Mouse (Mus musculus): ENCODE measurements at regions not wholly inside any gene's neighbourhood (a gene's known extent, or its start where the extent isn't known, plus 50 kb on each side); places are given as distances from the start of the nearest gene placed in this dataset.

- DNase-seq (ENCODE audit: extremely low read depth) = no peak
- H3K4me2 ChIP-seq (ENCODE audit: insufficient read depth, low read depth, poor library complexity, severe bottlenecking) = no peak overlapping the region
- TF ChIP-seq SIN3A (IDR thresholded peaks at IDR 0.05; ENCODE audit: low read length) (no peak), MYC (IDR thresholded peaks at IDR 0.05; ENCODE audit: low read depth, low read length) (no peak), ZNF384 (IDR thresholded peaks at IDR 0.05; ENCODE audit: low read depth, low read length) (no peak), BHLHE40 (IDR thresholded peaks at IDR 0.05; ENCODE audit: low read depth, low read length) (peak; percentile 61)
- H3K27me3 ChIP-seq (replicated peaks) = no peaks in the 10 kb centered on the region
- peaks cover 23 to 46% of the 10 kb centered on the region in 2 experiments for H3K4me1 ChIP-seq (ENCODE audit: control insufficient read depth in 1 of 2, insufficient read depth in 2 of 2)
- H3K79me2 ChIP-seq (replicated peaks; ENCODE audit: control insufficient read depth, extremely low read depth, insufficient read depth, poor library complexity, severe bottlenecking) = no peaks in the 10 kb centered on the region
- in situ Hi-C loops (cut with MboI; ENCODE audit: low pct_ligation_motif_present, low pct_unique_long_range_greater_than_20kb, low sequenced_read_pairs) (no loop called here), dilution Hi-C loops (cut with MboI; ENCODE audit: extremely low pct_ligation_motif_present, extremely low pct_unique_long_range_greater_than_20kb, low sequenced_read_pairs) (no loop called here)
- no peaks in the 10 kb centered on the region for H3K36me3 ChIP-seq (replicated peaks in 1 of 2; ENCODE audit: control insufficient read depth in 1 of 2, insufficient read depth in 1 of 2, low read length in 1 of 2)
- no peak overlapping the region for H3K9ac ChIP-seq (ENCODE audit: insufficient read depth, low read depth)
- H3K9me3 ChIP-seq (replicated peaks; ENCODE audit: low read length) = no peaks in the 10 kb centered on the region
- H3K27ac ChIP-seq (ENCODE audit: insufficient read depth, low read depth) = no peak overlapping the region
- H3K4me3 ChIP-seq (replicated peaks in 1 of 3; ENCODE audit: low read depth in 2 of 3, low read length in 2 of 3, poor library complexity in 1 of 3) = no peak overlapping the region
Observed at GRCm38 (mm10) chr11:31746939-31747338, 75.3 kb upstream of the Bod1 start.

GRCm38 (mm10) chr11:31748275-31748815 lies 76.7 kb upstream of the Bod1 start:
- Histone ChIP-seq H3K79me2 (replicated peaks; ENCODE audit: control insufficient read depth, extremely low read depth, insufficient read depth, poor library complexity, severe bottlenecking) (no peaks in the 10 kb centered on the region), H3K4me2 (ENCODE audit: insufficient read depth, low read depth, poor library complexity, severe bottlenecking) (no peak overlapping the region), H3K4me1 (ENCODE audit: control insufficient read depth in 1 of 2, insufficient read depth in 2 of 2) (peaks cover 32 to 48% of the 10 kb centered on the region in 2 experiments), H3K4me3 (replicated peaks in 1 of 3; ENCODE audit: low read depth in 2 of 3, low read length in 2 of 3, poor library complexity in 1 of 3) (no peak overlapping the region), H3K27ac (ENCODE audit: insufficient read depth, low read depth) (no peak overlapping the region), H3K36me3 (replicated peaks in 1 of 2; ENCODE audit: control insufficient read depth in 1 of 2, insufficient read depth in 1 of 2, low read length in 1 of 2) (no peaks in the 10 kb centered on the region), H3K9ac (ENCODE audit: insufficient read depth, low read depth) (no peak overlapping the region), H3K27me3 (replicated peaks) (no peaks in the 10 kb centered on the region), H3K9me3 (replicated peaks; ENCODE audit: low read length) (no peaks in the 10 kb centered on the region)
- dilution Hi-C loops (cut with MboI; ENCODE audit: extremely low pct_ligation_motif_present, extremely low pct_unique_long_range_greater_than_20kb, low sequenced_read_pairs) (no loop called here), in situ Hi-C loops (cut with MboI; ENCODE audit: low pct_ligation_motif_present, low pct_unique_long_range_greater_than_20kb, low sequenced_read_pairs) (no loop called here)
- no peak for DNase-seq (ENCODE audit: extremely low read depth)
- TF ChIP-seq JUND (conservative IDR thresholded peaks at IDR 0.05; ENCODE audit: low read depth, low read length) (no peak), POLR2A (IDR thresholded peaks at IDR 0.05; ENCODE audit: low read depth, low read length) (no peak), ELF1 (IDR thresholded peaks at IDR 0.05; ENCODE audit: low read depth, low read length) (no peak), TCF12 (IDR thresholded peaks at IDR 0.05; ENCODE audit: low read depth, low read length) (no peak), JUN (IDR thresholded peaks at IDR 0.05; ENCODE audit: insufficient read depth, low read depth, low read length) (no peak), NRF1 (IDR thresholded peaks at IDR 0.05; ENCODE audit: low read depth, low read length) (no peak)

- no peak for TF ChIP-seq MAFK (IDR thresholded peaks at IDR 0.05; ENCODE audit: insufficient replicate concordance, low read length)
- no peak for TF ChIP-seq ZNF384 (IDR thresholded peaks at IDR 0.05; ENCODE audit: low read depth, low read length)
- TF ChIP-seq GABPA (IDR thresholded peaks at IDR 0.05; ENCODE audit: insufficient replicate concordance, low read depth, low read length) = no peak
- no peak for TF ChIP-seq USF1 (IDR thresholded peaks at IDR 0.05; ENCODE audit: low read depth, low read length)
- TF ChIP-seq UBTF (IDR thresholded peaks at IDR 0.05; ENCODE audit: low read depth, low read length) = no peak
- no peak for TF ChIP-seq CHD2 (IDR thresholded peaks at IDR 0.05; ENCODE audit: low read length)
- TF ChIP-seq SMC3 (IDR thresholded peaks at IDR 0.05; ENCODE audit: low read depth, low read length) = no peak
- TF ChIP-seq POLR2AphosphoS2 (IDR thresholded peaks at IDR 0.05; ENCODE audit: low read depth, low read length) = no peak
- no peak for TF ChIP-seq MAZ (IDR thresholded peaks at IDR 0.05; ENCODE audit: low read depth, low read length)
- no peak for TF ChIP-seq BHLHE40 (IDR thresholded peaks at IDR 0.05; ENCODE audit: low read depth, low read length)
- TF ChIP-seq NELFE (IDR thresholded peaks at IDR 0.05; ENCODE audit: low read depth, low read length) = no peak
- TF ChIP-seq CHD1 (IDR thresholded peaks at IDR 0.05; ENCODE audit: low read depth, low read length) = no peak
- no peak for TF ChIP-seq EP300 (IDR thresholded peaks at IDR 0.05; ENCODE audit: low read length)
- no peak for TF ChIP-seq TCF12 (IDR thresholded peaks at IDR 0.05; ENCODE audit: low read depth, low read length)
- no peaks in the 10 kb centered on the region for H3K79me2 ChIP-seq (replicated peaks; ENCODE audit: control insufficient read depth, extremely low read depth, insufficient read depth, poor library complexity, severe bottlenecking)
- peaks cover 17 to 42% of the 10 kb centered on the region in 2 experiments for H3K4me1 ChIP-seq (ENCODE audit: control insufficient read depth in 1 of 2, insufficient read depth in 2 of 2)
- no peak overlapping the region for H3K9ac ChIP-seq (ENCODE audit: insufficient read depth, low read depth)
- H3K4me2 ChIP-seq (ENCODE audit: insufficient read depth, low read depth, poor library complexity, severe bottlenecking) = no peak overlapping the region
- H3K36me3 ChIP-seq (replicated peaks in 1 of 2; ENCODE audit: control insufficient read depth in 1 of 2, insufficient read depth in 1 of 2, low read length in 1 of 2) = no peaks in the 10 kb centered on the region
- dilution Hi-C loops (cut with MboI; ENCODE audit: extremely low pct_ligation_motif_present, extremely low pct_unique_long_range_greater_than_20kb, low sequenced_read_pairs) = no loop called here
- H3K4me3 ChIP-seq (replicated peaks in 1 of 3; ENCODE audit: low read depth in 2 of 3, low read length in 2 of 3, poor library complexity in 1 of 3) = no peak overlapping the region
- H3K9me3 ChIP-seq (replicated peaks; ENCODE audit: low read length) = no peaks in the 10 kb centered on the region
- H3K27me3 ChIP-seq (replicated peaks) = no peaks in the 10 kb centered on the region
- in situ Hi-C loops (cut with MboI; ENCODE audit: low pct_ligation_motif_present, low pct_unique_long_range_greater_than_20kb, low sequenced_read_pairs) = no loop called here
- no peak for DNase-seq (ENCODE audit: extremely low read depth)
- H3K27ac ChIP-seq (ENCODE audit: insufficient read depth, low read depth) = no peak overlapping the region
Observed at GRCm38 (mm10) chr11:31751274-31751673, 79.6 kb upstream of the Bod1 start.

Data from CH12.LX (cell line).